Mouse (Mus musculus): ENCODE results near the gene Gm10334. TPM values are rescaled to one million over a fixed set of nuclear protein-coding genes. Genes with fewer than 3 reads are reported as not detected.
"Not testable (repeated sequence)": the region's sequence is repeated elsewhere in the genome, so short reads cannot be mapped to it uniquely, and the experiment has no call there.

Gene Gm10334
- not detected for total RNA-seq (2021)

DNA sequence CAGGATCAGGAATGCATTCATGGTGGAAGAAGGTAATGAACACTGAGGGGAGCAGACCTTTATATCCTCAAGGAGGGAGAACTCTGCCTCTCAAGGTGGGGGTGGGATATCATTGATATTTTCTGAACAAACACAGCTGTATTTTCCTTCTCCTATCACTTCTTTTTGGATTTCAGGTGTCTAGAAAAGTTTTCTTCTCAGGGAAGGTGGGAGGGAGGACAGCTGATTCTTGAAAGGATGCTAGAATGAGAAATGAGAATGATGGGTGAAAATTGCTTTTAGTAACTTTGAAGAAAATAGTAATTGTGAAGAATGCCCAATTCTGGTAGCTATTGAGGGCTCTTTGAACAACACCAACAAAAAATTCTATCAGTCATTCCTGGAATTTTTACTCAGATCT, at the start of gene Gm10334:
Gm10334 (minus strand) TSS at position 101 of the 400 bp plus-strand sequence.
- DNase-seq (ENCODE audit: extremely low spot score in 1 of 2, low spot score in 1 of 2), result not testable (repeated sequence)

GRCm38 (mm10) chr6:41458632-41459031, 12.7 kb upstream of the Gm10334 start, which contains the start of gene Prss1:
Prss1 (plus strand) TSS chr6:41458932.
- DNase-seq (ENCODE audit: extremely low spot score in 1 of 2, low spot score in 1 of 2), result not testable (repeated sequence)

DNA sequence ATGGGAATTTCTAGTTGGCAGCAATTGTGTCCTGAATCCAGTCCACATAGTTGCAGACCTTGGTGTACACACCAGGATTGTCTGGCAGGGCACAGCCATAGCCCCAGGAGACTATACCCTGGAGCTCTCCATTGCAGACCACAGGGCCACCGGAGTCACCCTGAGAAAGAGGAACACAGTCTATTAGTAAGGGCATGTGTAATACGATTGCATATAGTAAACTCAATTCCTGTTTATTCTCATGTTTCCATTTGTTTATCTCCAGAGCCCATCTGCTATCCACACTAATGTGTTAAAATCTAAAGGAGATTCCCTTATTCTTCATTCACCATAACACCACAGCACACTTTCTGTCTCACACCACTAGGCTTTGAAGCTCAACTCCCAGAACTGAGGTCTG, 3.7 kb downstream of the Gm10334 start:
- DNase-seq (ENCODE audit: extremely low spot score in 1 of 2, low spot score in 1 of 2), result not testable (repeated sequence)

Other genes starting within 250 kb of the Gm10334 start
- not detected for gene Try4, start 143.9 kb downstream of the Gm10334 start, total RNA-seq (2021)
- not detected for gene Try5, start 129.3 kb downstream of the Gm10334 start, total RNA-seq (2021)
- not detected for gene Try10, start 92.0 kb downstream of the Gm10334 start, total RNA-seq (2021)
- gene Prss3, start 68.5 kb downstream of the Gm10334 start, total RNA-seq (2021), result not detected
- not detected for gene Gm5771, start 53.8 kb downstream of the Gm10334 start, total RNA-seq (2021)
- gene Prss1, start 12.8 kb upstream of the Gm10334 start, total RNA-seq (2021), result not detected
- not detected for gene Prss2, start 75.6 kb upstream of the Gm10334 start, total RNA-seq (2021)
- gene Ephb6, start 159.3 kb upstream of the Gm10334 start, total RNA-seq (2021), result 10 to 100 TPM; 67.6 to 67.9 TPM
- 1 to 10 TPM in 1 of 2 experiments, under 1 TPM in 1; 0.57 to 1.2 TPM for gene Trpv6, start 190.3 kb upstream of the Gm10334 start, total RNA-seq (2021)
- gene Trpv5, start 234.6 kb upstream of the Gm10334 start, total RNA-seq (2021), result not detected
- gene Llcfc1, start 238.3 kb upstream of the Gm10334 start, total RNA-seq (2021), result not detected